Mouse (Mus musculus): ENCODE results near the gene Adam15. TPM values are rescaled to one million over a fixed set of nuclear protein-coding genes. Genes with fewer than 3 reads are reported as not detected.

Gene Adam15
- polyA plus RNA-seq, 1 experiment from 2014 or later, result 55.2 TPM

- H3K36me3 ChIP-seq (ENCODE audit: control insufficient read depth, insufficient read depth), result no peaks in the 10 kb centered on the region
- H3K27me3 ChIP-seq (replicated peaks; ENCODE audit: control insufficient read depth, insufficient read depth, low read length), result peaks cover 13% of the 10 kb centered on the region
- ATAC-seq, result no peak
- H3K27ac ChIP-seq (ENCODE audit: low read length), result no peak overlapping the region
- WGBS, result 0% methylated on average over 55 of the region's 56 CpGs
- peak overlapping the region; percentile 71 for H3K4me2 ChIP-seq (ENCODE audit: low read length)
- peak overlapping the region; percentile 42 for H3K9ac ChIP-seq (replicated peaks; ENCODE audit: low read depth, low read length)
- H3K4me1 ChIP-seq (replicated peaks; ENCODE audit: control insufficient read depth, insufficient read depth, low read length), result peaks cover 61% of the 10 kb centered on the region
- H3K4me3 ChIP-seq (replicated peaks; ENCODE audit: low read length), result peak overlapping the region; percentile 40
- no peaks in the 10 kb centered on the region for H3K9me3 ChIP-seq (ENCODE audit: control insufficient read depth, low read length)
These were observed 42.1 kb upstream of the Adam15 start for GRCm38 (mm10) chr3:89391663-89392511.

GRCm38 (mm10) chr3:89390699-89391662 lies 41.2 kb upstream of the Adam15 start:
- Histone ChIP-seq H3K27ac (ENCODE audit: low read length) (no peak overlapping the region), H3K4me2 (ENCODE audit: low read length) (peak overlapping the region; percentile 71), H3K36me3 (ENCODE audit: control insufficient read depth, insufficient read depth) (no peaks in the 10 kb centered on the region), H3K4me3 (replicated peaks; ENCODE audit: low read length) (peak overlapping the region; percentile 40), H3K9me3 (ENCODE audit: control insufficient read depth, low read length) (no peaks in the 10 kb centered on the region), H3K4me1 (replicated peaks; ENCODE audit: control insufficient read depth, insufficient read depth, low read length) (peaks cover 57% of the 10 kb centered on the region), H3K9ac (replicated peaks; ENCODE audit: low read depth, low read length) (peak overlapping the region; percentile 42), H3K27me3 (replicated peaks; ENCODE audit: control insufficient read depth, insufficient read depth, low read length) (peaks cover 13% of the 10 kb centered on the region)
- 6% methylated on average over 19 of the region's 19 CpGs for WGBS
- no peak for ATAC-seq

- no peak overlapping the region for H3K4me2 ChIP-seq (ENCODE audit: low read length)
- H3K9me3 ChIP-seq (ENCODE audit: control insufficient read depth, low read length), result no peaks in the 10 kb centered on the region
- peaks cover 7% of the 10 kb centered on the region; the same call in 1 of the 2 replicates for H3K27me3 ChIP-seq (replicated peaks; ENCODE audit: control insufficient read depth, insufficient read depth, low read length)
- no peak for ATAC-seq
- H3K27ac ChIP-seq (ENCODE audit: low read length), result no peak overlapping the region
- WGBS, result 49% methylated on average over 5 of the region's 5 CpGs
- H3K36me3 ChIP-seq (ENCODE audit: control insufficient read depth, insufficient read depth), result no peaks in the 10 kb centered on the region
- peaks cover 52% of the 10 kb centered on the region for H3K4me1 ChIP-seq (replicated peaks; ENCODE audit: control insufficient read depth, insufficient read depth, low read length)
- H3K4me3 ChIP-seq (replicated peaks; ENCODE audit: low read length), result no peak overlapping the region
- no peak overlapping the region for H3K9ac ChIP-seq (replicated peaks; ENCODE audit: low read depth, low read length)
These were observed 40.3 kb upstream of the Adam15 start for GRCm38 (mm10) chr3:89390111-89390515.

GRCm38 (mm10) chr3:89388901-89389740 lies 39.3 kb upstream of the Adam15 start:
- peak; percentile 47 for ATAC-seq
- no peak overlapping the region for H3K4me3 ChIP-seq (replicated peaks; ENCODE audit: low read length)
- 68% methylated on average over 6 of the region's 6 CpGs for WGBS
- H3K4me1 ChIP-seq (replicated peaks; ENCODE audit: control insufficient read depth, insufficient read depth, low read length), result peaks cover 42% of the 10 kb centered on the region
- no peak overlapping the region for H3K4me2 ChIP-seq (ENCODE audit: low read length)
- no peak overlapping the region for H3K27ac ChIP-seq (ENCODE audit: low read length)
- no peaks in the 10 kb centered on the region for H3K36me3 ChIP-seq (ENCODE audit: control insufficient read depth, insufficient read depth)
- no peaks in the 10 kb centered on the region for H3K9me3 ChIP-seq (ENCODE audit: control insufficient read depth, low read length)
- no peaks in the 10 kb centered on the region for H3K27me3 ChIP-seq (replicated peaks; ENCODE audit: control insufficient read depth, insufficient read depth, low read length)
- H3K9ac ChIP-seq (replicated peaks; ENCODE audit: low read depth, low read length), result no peak overlapping the region

- Histone ChIP-seq H3K4me2 (ENCODE audit: low read length) (no peak overlapping the region), H3K27me3 (replicated peaks; ENCODE audit: control insufficient read depth, insufficient read depth, low read length) (no peaks in the 10 kb centered on the region), H3K9ac (replicated peaks; ENCODE audit: low read depth, low read length) (no peak overlapping the region), H3K36me3 (ENCODE audit: control insufficient read depth, insufficient read depth) (no peaks in the 10 kb centered on the region), H3K4me1 (replicated peaks; ENCODE audit: control insufficient read depth, insufficient read depth, low read length) (peaks cover 34% of the 10 kb centered on the region), H3K9me3 (ENCODE audit: control insufficient read depth, low read length) (no peaks in the 10 kb centered on the region), H3K4me3 (replicated peaks; ENCODE audit: low read length) (no peak overlapping the region), H3K27ac (ENCODE audit: low read length) (no peak overlapping the region)
- ATAC-seq, result peak; percentile 16
- 58% methylated on average over 11 of the region's 11 CpGs for WGBS
These were observed 38.5 kb upstream of the Adam15 start for GRCm38 (mm10) chr3:89388134-89388881.

- Histone ChIP-seq H3K4me2 (ENCODE audit: low read length) (no peak overlapping the region), H3K4me1 (replicated peaks; ENCODE audit: control insufficient read depth, insufficient read depth, low read length) (peaks cover 27% of the 10 kb centered on the region), H3K4me3 (replicated peaks; ENCODE audit: low read length) (no peak overlapping the region), H3K27ac (ENCODE audit: low read length) (no peak overlapping the region), H3K27me3 (replicated peaks; ENCODE audit: control insufficient read depth, insufficient read depth, low read length) (no peaks in the 10 kb centered on the region), H3K36me3 (ENCODE audit: control insufficient read depth, insufficient read depth) (no peaks in the 10 kb centered on the region), H3K9me3 (ENCODE audit: control insufficient read depth, low read length) (no peaks in the 10 kb centered on the region), H3K9ac (replicated peaks; ENCODE audit: low read depth, low read length) (no peak overlapping the region)
- 76% methylated on average over 11 of the region's 11 CpGs for WGBS
- ATAC-seq, result no peak
These were observed 37.8 kb upstream of the Adam15 start for GRCm38 (mm10) chr3:89387632-89388031.

GRCm38 (mm10) chr3:89386438-89387420 lies 36.9 kb upstream of the Adam15 start:
- Histone ChIP-seq H3K9me3 (ENCODE audit: control insufficient read depth, low read length) (no peaks in the 10 kb centered on the region), H3K4me2 (ENCODE audit: low read length) (no peak overlapping the region), H3K4me3 (replicated peaks; ENCODE audit: low read length) (no peak overlapping the region), H3K27me3 (replicated peaks; ENCODE audit: control insufficient read depth, insufficient read depth, low read length) (no peaks in the 10 kb centered on the region), H3K27ac (ENCODE audit: low read length) (no peak overlapping the region), H3K4me1 (replicated peaks; ENCODE audit: control insufficient read depth, insufficient read depth, low read length) (peaks cover 18% of the 10 kb centered on the region), H3K36me3 (ENCODE audit: control insufficient read depth, insufficient read depth) (no peaks in the 10 kb centered on the region), H3K9ac (replicated peaks; ENCODE audit: low read depth, low read length) (no peak overlapping the region)
- ATAC-seq, result no peak
- WGBS, result 59% methylated on average over 17 of the region's 17 CpGs
